Mouse (Mus musculus) left cerebral cortex, adult 11 months (tissue): ENCODE data around the gene Slc7a11.

Experiments
- DNase-seq: peaks from one replicate; pipeline ENCODE4 v3.0.0; 2022; ENCODE audit warnings: low spot score

Slc7a11 gene

DNA sequence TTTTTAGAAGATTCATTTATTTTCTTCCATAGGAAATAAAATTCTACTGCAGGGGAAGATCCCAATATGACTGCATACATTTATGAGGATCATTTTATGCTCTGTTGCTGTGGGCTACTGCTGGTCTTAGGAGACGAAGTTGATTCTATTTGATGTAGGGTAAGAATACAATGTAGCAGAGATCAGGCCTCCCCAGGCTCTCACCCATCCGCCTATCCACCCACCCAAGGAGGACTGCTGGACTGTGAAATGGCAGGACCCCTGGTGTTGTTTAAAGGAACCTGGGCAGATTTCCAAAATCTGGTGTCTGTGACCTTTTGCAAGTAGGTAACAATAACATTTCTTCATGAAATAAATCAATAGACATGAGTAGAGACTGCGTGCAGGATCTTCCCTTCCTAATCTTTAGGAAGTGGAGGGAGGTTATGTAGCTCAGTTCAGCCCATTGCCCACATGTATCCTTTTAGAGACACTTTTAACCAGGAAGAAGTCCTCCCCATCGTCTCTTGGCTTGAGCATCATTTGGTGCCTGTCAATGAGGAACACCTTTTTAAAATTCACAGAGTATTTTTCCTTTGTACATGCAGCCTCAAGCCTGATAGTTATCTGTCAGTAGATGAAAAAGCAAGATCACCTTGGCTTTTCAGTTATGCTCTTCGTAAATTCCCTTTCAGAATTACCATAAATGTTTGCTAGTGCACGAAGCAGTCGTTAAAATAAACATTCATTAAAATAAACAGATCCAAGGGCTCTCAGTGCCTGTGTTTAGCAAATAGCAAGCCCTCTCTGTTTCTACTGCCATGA lies 576.1 kb downstream of the Slc7a11 start:
- DNase-seq, result no peak

DNA sequence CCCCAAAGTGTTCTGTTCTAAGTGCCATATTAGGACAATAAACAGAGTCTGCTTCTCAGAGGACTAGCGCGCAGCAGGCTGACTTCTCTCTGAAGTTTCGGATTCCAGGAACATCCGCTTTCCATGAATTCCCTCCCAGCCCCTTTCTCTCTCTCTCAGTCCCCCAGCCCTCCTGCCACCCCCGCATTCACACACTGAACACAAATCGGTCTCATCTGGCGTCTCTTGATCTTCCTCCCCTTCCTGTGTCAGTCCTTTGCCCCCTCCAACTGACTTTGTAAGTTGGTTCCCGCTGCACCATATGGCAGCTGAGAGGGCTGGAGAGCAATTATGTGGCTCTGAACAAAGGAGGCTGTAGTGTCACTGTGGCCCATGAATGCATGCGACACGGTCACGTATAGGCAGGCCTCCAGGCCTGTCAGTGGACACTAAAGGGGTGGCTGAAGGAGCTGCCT lies 577.3 kb downstream of the Slc7a11 start:
- no peak for DNase-seq

DNA sequence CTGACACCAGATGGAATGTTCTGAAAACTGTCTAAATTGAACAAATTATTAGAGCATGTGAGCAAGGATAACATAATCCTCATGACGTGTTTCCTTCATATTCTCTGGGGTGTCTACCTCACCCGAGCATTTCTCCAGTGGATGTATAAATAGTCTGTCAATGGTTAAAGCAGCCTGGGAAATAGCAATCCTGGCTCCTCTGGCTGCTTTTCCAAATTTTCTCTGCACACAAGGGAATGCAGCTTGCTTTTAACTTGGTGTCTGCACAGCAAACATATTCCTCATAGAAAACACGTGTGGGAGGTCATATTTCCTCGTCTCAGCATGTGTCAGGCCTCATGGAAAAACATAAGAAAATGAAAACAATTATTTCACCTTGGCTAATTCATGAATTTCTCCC lies 586.6 kb downstream of the Slc7a11 start:
- DNase-seq, result no peak

DNA sequence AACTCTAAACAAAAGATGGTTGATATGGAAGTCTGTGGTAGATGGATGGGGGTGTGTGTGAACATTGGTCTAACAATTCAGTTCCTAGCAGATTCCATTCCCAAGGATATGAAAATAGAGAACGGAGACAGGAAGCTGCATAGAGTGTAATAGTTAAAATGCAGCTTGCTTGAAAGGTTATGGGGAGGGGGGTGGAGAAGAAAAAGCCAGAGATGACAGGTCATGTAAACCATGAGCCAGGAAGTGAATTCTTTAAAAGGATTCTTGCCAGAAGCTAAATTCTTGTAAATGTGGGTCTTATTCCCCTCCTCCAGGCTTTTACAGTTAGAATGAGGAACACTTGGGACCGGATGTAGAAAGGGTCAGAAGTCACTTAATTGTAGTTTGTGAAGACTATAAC lies 589.1 kb downstream of the Slc7a11 start:
- no peak for DNase-seq

DNA sequence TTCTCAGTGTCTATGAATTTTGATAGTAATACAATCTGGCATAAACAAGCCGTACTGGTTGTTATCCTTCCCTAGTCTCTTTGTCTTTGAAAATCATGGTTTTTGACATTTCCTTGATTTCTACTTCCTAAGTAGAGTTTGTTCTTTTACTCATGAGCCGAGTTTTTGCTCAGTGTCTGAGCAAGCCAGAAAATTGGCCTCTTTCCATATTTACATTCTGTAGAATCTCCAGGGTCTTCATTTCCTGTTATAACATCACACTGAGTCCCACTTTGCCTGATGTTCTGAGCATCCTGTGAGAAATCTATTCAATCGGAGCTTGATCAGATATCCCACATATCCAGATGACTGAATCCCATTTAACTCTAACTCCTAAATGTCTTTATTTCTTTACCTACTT lies 600.4 kb downstream of the Slc7a11 start:
- DNase-seq, result no peak
